Mouse (Mus musculus) left cerebral cortex, postnatal 4 days (tissue): ENCODE measurements around the gene Megf6. TPM values are rescaled to one million over a fixed set of nuclear protein-coding genes. Genes with fewer than 3 reads are reported as not detected.
A peak's percentile ranks its signal among the peaks of the same experiment; 100 is the strongest.

Experiments used
- DNase-seq: peaks from one replicate; pipeline ENCODE4 v3.0.0-alpha.2; 2022
- intact Hi-C: fragments of 180-260 bp; cut with DNase I; formaldehyde crosslinking; loops from one replicate; pipeline ENCODE4 v1.15.1; 2025
- total RNA-seq, 2 experiments: library from RNA; stranded (reverse); gene quantifications; 2 replicates each; pipeline ENCODE4 v1.2.3; 2021

Megf6 gene
- 10 to 100 TPM; 10.4 to 13.7 TPM for total RNA-seq

- intact Hi-C loops = no loop called here
- peak; percentile 38 for DNase-seq
These were observed at the start of gene Megf6 for GRCm38 (mm10) chr4:154170506-154171150. Megf6 (plus strand) TSS chr4:154170730.

GRCm38 (mm10) chr4:154121800-154122199, 48.7 kb upstream of the Megf6 start:
- intact Hi-C loops = no loop called here
- no peak for DNase-seq

- intact Hi-C loops = no loop called here
- DNase-seq = peak; percentile 40
These were observed 48.2 kb upstream of the Megf6 start for GRCm38 (mm10) chr4:154122374-154122773.

GRCm38 (mm10) chr4:154123553-154123952, 47.0 kb upstream of the Megf6 start:
- intact Hi-C loops = no loop called here
- DNase-seq = no peak

- intact Hi-C loops = no loop called here
- no peak for DNase-seq
These were observed 45.3 kb upstream of the Megf6 start for GRCm38 (mm10) chr4:154125202-154125601.

- intact Hi-C loops = no loop called here
- DNase-seq = no peak
These were observed 43.3 kb upstream of the Megf6 start for GRCm38 (mm10) chr4:154127273-154127672.

GRCm38 (mm10) chr4:154129950-154130349, 40.6 kb upstream of the Megf6 start:
- intact Hi-C loops = no loop called here
- DNase-seq = no peak

GRCm38 (mm10) chr4:154131894-154132293, 38.6 kb upstream of the Megf6 start:
- no peak for DNase-seq
- intact Hi-C loops = no loop called here

GRCm38 (mm10) chr4:154134803-154135202, 35.7 kb upstream of the Megf6 start:
- no peak for DNase-seq
- intact Hi-C loops = no loop called here

- no peak for DNase-seq
- intact Hi-C loops = no loop called here
These were observed 33.4 kb upstream of the Megf6 start for GRCm38 (mm10) chr4:154137139-154137538.

GRCm38 (mm10) chr4:154139671-154140181, 30.8 kb upstream of the Megf6 start:
- intact Hi-C loops = loop anchor here (5.0 kb wide), 1 partner anchor 72 kb away; no protein-coding TSS in a partner anchor
- DNase-seq = peak; percentile 52

GRCm38 (mm10) chr4:154140182-154140212, 30.5 kb upstream of the Megf6 start, which contains the start of gene Trp73:
Trp73 (minus strand) TSS chr4:154140208.
- DNase-seq = no peak
- intact Hi-C loops = loop anchor here (5.0 kb wide), 1 partner anchor 73 kb away; no protein-coding TSS in a partner anchor

GRCm38 (mm10) chr4:154140213-154141008, 30.1 kb upstream of the Megf6 start:
- no peak for DNase-seq
- intact Hi-C loops = loop anchor here (5.0 kb wide), 1 partner anchor 73 kb away; no protein-coding TSS in a partner anchor

GRCm38 (mm10) chr4:154141009-154141867, 29.3 kb upstream of the Megf6 start:
- intact Hi-C loops = loop anchor here (5.0 kb wide), 1 partner anchor 74 kb away; no protein-coding TSS in a partner anchor
- no peak for DNase-seq

GRCm38 (mm10) chr4:154142211-154143040, 28.1 kb upstream of the Megf6 start, which contains the start of gene Wrap73:
Wrap73 (plus strand) TSS chr4:154142372.
- intact Hi-C loops = loop anchor here (5.0 kb wide), 1 partner anchor 75 kb away; no protein-coding TSS in a partner anchor

GRCm38 (mm10) chr4:154144712-154145111, 25.8 kb upstream of the Megf6 start:
- intact Hi-C loops = loop anchor here (5.0 kb wide), 1 partner anchor 77 kb away; no protein-coding TSS in a partner anchor
- DNase-seq = no peak

More at GRCm38 (mm10) chr4:154142211-154143040, 28.1 kb upstream of the Megf6 start, which contains the start of gene Wrap73:
- peak; percentile 93 for DNase-seq

- intact Hi-C loops = no loop called here
- peak; percentile 50 for DNase-seq
These were observed 24.2 kb upstream of the Megf6 start for GRCm38 (mm10) chr4:154146342-154146741.

GRCm38 (mm10) chr4:154154104-154154503, 16.4 kb upstream of the Megf6 start:
- intact Hi-C loops = no loop called here
- no peak for DNase-seq

- DNase-seq = no peak
- intact Hi-C loops = no loop called here
These were observed 14.5 kb upstream of the Megf6 start for GRCm38 (mm10) chr4:154156050-154156449.
